Comparison of ENCODE assay signal across 24 mouse cellular contexts in the genomic region with DNA sequence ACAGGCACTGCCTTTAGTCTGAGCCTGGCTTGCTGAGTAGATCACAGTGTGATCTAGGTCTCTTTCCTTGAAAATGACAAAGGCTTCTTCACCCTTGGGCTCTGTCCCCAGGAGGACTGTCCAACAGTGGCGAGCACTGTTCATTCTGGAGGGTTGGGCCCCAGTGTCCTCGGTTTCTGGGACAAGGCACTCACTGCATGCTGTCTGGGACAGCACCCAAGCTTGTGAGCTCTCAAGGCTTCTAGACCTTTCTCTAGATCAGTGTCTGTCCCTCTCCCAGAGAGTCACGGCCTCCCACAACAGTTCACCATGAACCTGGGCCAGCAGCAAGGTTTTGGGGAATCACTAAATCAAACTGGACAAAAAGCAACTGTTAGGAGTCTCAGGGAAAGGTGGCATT. TPM values are rescaled to one million over a fixed set of nuclear protein-coding genes. Genes with fewer than 3 reads are reported as not detected.
"Had no signal": no experiment of that assay in that cellular context is flagged by ENCODE, and none has a peak within 500 bp of the region (broad histone marks: within the 10 kb centered on the region; RNA-seq: fewer than 3 reads in every experiment).

No protein-coding gene starts in this region.

- H3K4me3 ChIP-seq: intestine, embryonic 15.5 days; kidney, embryonic 15.5 days; left cerebral cortex, adult 2 months; lung, embryonic 15.5 days; megakaryocyte, embryonic 14.5 days; midbrain, embryonic 10.5 days; midbrain, embryonic 13.5 days; myocyte had no signal

- H3K27ac ChIP-seq: intestine, embryonic 15.5 days; kidney, embryonic 15.5 days; left cerebral cortex, adult 2 months; lung, embryonic 15.5 days; midbrain, embryonic 10.5 days; midbrain, embryonic 13.5 days; stomach, postnatal 0 days had no signal

- H3K4me1 ChIP-seq: kidney, embryonic 15.5 days; lung, embryonic 15.5 days; midbrain, embryonic 10.5 days; midbrain, embryonic 13.5 days had no signal

- H3K9ac ChIP-seq: intestine, embryonic 15.5 days; kidney, embryonic 15.5 days; lung, embryonic 15.5 days; midbrain, embryonic 13.5 days had no signal

- DNase-seq: kidney, adult 11 months; kidney, adult 8-10 months; kidney, postnatal 10 days; kidney, postnatal 36 days; layer of hippocampus, postnatal 36 days; lung, adult 18-20 months; lung, postnatal 10 days; lung, postnatal 36 days; right cerebral cortex, adult 18-20 months; right cerebral cortex, postnatal 4 days; thymus, adult 2 months; thymus, postnatal 14 days; thymus, postnatal 4 days had no signal

- H3K27me3 ChIP-seq: intestine, embryonic 15.5 days; kidney, embryonic 15.5 days; lung, embryonic 15.5 days; midbrain, embryonic 13.5 days had no signal

- H3K36me3 ChIP-seq: intestine, embryonic 15.5 days; kidney, embryonic 15.5 days; lung, embryonic 15.5 days; midbrain, embryonic 10.5 days; midbrain, embryonic 13.5 days had no signal

- ATAC-seq: intestine, embryonic 15.5 days; midbrain, embryonic 13.5 days; midbrain, embryonic 16.5 days had no signal

- H3K4me2 ChIP-seq: intestine, embryonic 15.5 days; kidney, embryonic 15.5 days; lung, embryonic 15.5 days; midbrain, embryonic 13.5 days had no signal

- H3K9me3 ChIP-seq: intestine, embryonic 15.5 days; kidney, embryonic 15.5 days; lung, embryonic 15.5 days; megakaryocyte, embryonic 14.5 days; midbrain, embryonic 10.5 days; midbrain, embryonic 13.5 days had no signal

RNA-seq across cellular contexts. Expression of a gene that starts 35.3 kb away (rescaled TPM):
- total RNA-seq: monocyte, adult 5-6 weeks had no signal
